Mouse (Mus musculus): Measurements from ENCODE around the gene Popdc2.

The Popdc2 gene

GRCm38 (mm10) chr16:38376163-38376840 lies 14.3 kb downstream of the Popdc2 start:
- CTCF ChIA-PET, result interaction anchor here (0.6 to 1.1 kb wide), 4 partner anchors 23 to 130 kb away, joined by 3 to 9 read pairs (median 4); no protein-coding TSS in a partner anchor

GRCm38 (mm10) chr16:38376841-38377249 lies 14.8 kb downstream of the Popdc2 start:
- CTCF ChIA-PET, result interaction anchor here (0.8 to 1.1 kb wide), 3 partner anchors 23 to 107 kb away, joined by 3 to 4 read pairs (median 3); no protein-coding TSS in a partner anchor

- CTCF ChIA-PET, result no interaction called here
Measured at GRCm38 (mm10) chr16:38377546-38377945, 15.5 kb downstream of the Popdc2 start.

- CTCF ChIA-PET, result no interaction called here
Measured at GRCm38 (mm10) chr16:38378591-38378990, 16.6 kb downstream of the Popdc2 start.

- CTCF ChIA-PET, result interaction anchor here (0.6 to 0.7 kb wide), 3 partner anchors 78 to 142 kb away, joined by 3 to 8 read pairs (median 6); no protein-coding TSS in a partner anchor
Measured at GRCm38 (mm10) chr16:38379088-38379487, 17.1 kb downstream of the Popdc2 start.

GRCm38 (mm10) chr16:38379493-38379892 lies 17.5 kb downstream of the Popdc2 start:
- CTCF ChIA-PET, result interaction anchor here (0.6 to 0.7 kb wide), 3 partner anchors 78 to 142 kb away, joined by 3 to 8 read pairs (median 6); no protein-coding TSS in a partner anchor

GRCm38 (mm10) chr16:38379926-38380325 lies 17.9 kb downstream of the Popdc2 start:
- CTCF ChIA-PET, result interaction anchor here (0.7 kb wide), 3 partner anchors 27 to 141 kb away, joined by 6 to 12 read pairs (median 8); no protein-coding TSS in a partner anchor

- CTCF ChIA-PET, result no interaction called here
Measured at GRCm38 (mm10) chr16:38383683-38384082, 21.7 kb downstream of the Popdc2 start.

GRCm38 (mm10) chr16:38385184-38385634 lies 23.2 kb downstream of the Popdc2 start:
- CTCF ChIA-PET, result no interaction called here

- CTCF ChIA-PET, result no interaction called here
Measured at GRCm38 (mm10) chr16:38385700-38386099, 23.7 kb downstream of the Popdc2 start.

- CTCF ChIA-PET, result no interaction called here
Measured at GRCm38 (mm10) chr16:38387389-38387788, 25.4 kb downstream of the Popdc2 start.

GRCm38 (mm10) chr16:38388757-38389156 lies 26.7 kb downstream of the Popdc2 start:
- CTCF ChIA-PET, result no interaction called here

GRCm38 (mm10) chr16:38389284-38389893 lies 27.4 kb downstream of the Popdc2 start:
- CTCF ChIA-PET, result no interaction called here

GRCm38 (mm10) chr16:38390322-38390721 lies 28.3 kb downstream of the Popdc2 start:
- CTCF ChIA-PET, result no interaction called here

- CTCF ChIA-PET, result no interaction called here
Measured at GRCm38 (mm10) chr16:38392126-38392894, 30.3 kb downstream of the Popdc2 start.

GRCm38 (mm10) chr16:38394191-38394618 lies 32.2 kb downstream of the Popdc2 start:
- CTCF ChIA-PET, result interaction anchor here (0.5 kb wide), 1 partner anchor 53 kb away, joined by 4 read pairs; no protein-coding TSS in a partner anchor

GRCm38 (mm10) chr16:38395060-38395730 lies 33.2 kb downstream of the Popdc2 start:
- CTCF ChIA-PET, result no interaction called here

- CTCF ChIA-PET, result no interaction called here
Measured at GRCm38 (mm10) chr16:38396155-38396554, 34.1 kb downstream of the Popdc2 start.

GRCm38 (mm10) chr16:38398266-38398665 lies 36.3 kb downstream of the Popdc2 start:
- CTCF ChIA-PET, result no interaction called here

GRCm38 (mm10) chr16:38399076-38399475 lies 37.1 kb downstream of the Popdc2 start:
- CTCF ChIA-PET, result no interaction called here

- CTCF ChIA-PET, result interaction anchor here (0.8 to 1.0 kb wide), 2 partner anchors 23 to 78 kb away, joined by 4 to 8 read pairs; no protein-coding TSS in a partner anchor
Measured at GRCm38 (mm10) chr16:38399531-38400231, 37.7 kb downstream of the Popdc2 start.
